Mouse (Mus musculus) midbrain, embryonic 10.5 days (tissue): ENCODE data around the gene Lyz2. TPM values are rescaled to one million over a fixed set of nuclear protein-coding genes. Genes with fewer than 3 reads are reported as not detected.

Source experiments
- polyA plus RNA-seq: library from polyadenylated mRNA; unstranded; fragments of >200 nt; fragmentation: Nextera tagmentation; extraction: Ambion mirVana; gene quantifications from 2 replicates; pipeline ENCODE4 v1.2.1, GENCODE M21; 2016

Gene Lyz2
- polyA plus RNA-seq, 1 experiment from 2014 or later, result 10.8 TPM

Other genes with a start within 250 kb of the Lyz2 start
- 0.11 TPM in 1 of 2 replicates, not detected in the other for gene Lrrc10, start 237.0 kb downstream of the Lyz2 start, polyA plus RNA-seq
- gene Cct2, start 218.5 kb downstream of the Lyz2 start, polyA plus RNA-seq, result 290 and 327 TPM in 2 replicates
- gene Frs2, start 133.8 kb downstream of the Lyz2 start, polyA plus RNA-seq, result 16.0 and 21.1 TPM in 2 replicates
- gene Yeats4, start 57.8 kb downstream of the Lyz2 start, polyA plus RNA-seq, result 124 and 130 TPM in 2 replicates
- gene 9530003J23Rik, start 43.6 kb downstream of the Lyz2 start, polyA plus RNA-seq, result not detected in 2 replicates
- gene Lyz1, start 10.5 kb upstream of the Lyz2 start, polyA plus RNA-seq, result not detected in 2 replicates
- gene Cpsf6, start 97.7 kb upstream of the Lyz2 start, polyA plus RNA-seq, result 222 and 239 TPM in 2 replicates